18 mouse cellular contexts compared by ENCODE assay signal in the genomic region with DNA sequence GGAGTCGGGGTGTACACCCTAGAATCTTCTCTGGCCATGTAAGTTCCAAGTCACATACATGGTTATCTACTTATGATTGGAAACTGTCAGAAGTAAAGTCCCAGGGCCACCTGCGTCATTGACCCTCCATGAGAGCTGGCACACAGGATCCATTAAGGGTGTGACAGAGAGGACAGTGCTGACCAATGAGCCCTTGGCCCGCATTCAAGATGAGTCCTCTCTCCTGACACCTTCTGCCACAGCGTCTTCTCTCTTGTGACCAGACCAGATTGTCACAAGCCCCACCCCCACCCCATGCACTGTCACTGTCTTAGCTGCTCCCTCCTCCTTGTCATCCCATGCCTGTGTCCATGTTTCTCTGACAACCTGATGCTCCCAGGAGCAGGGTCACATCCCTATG.
DNase-seq lines count a peak whose midpoint lies in the region; ATAC-seq lines count a peak whose summit lies in the region.
"Had no signal": no experiment of that assay in that cellular context is flagged by ENCODE, and none has a peak within 500 bp of the region (broad histone marks: within the 10 kb centered on the region; RNA-seq: fewer than 3 reads in every experiment).

No protein-coding gene starts in this region.

- no peak overlapping the region for H3K4me3 ChIP-seq in heart, embryonic 14.5 days (ENCODE audit: control insufficient read depth in 1 of 2, insufficient read depth in 1 of 2, low read depth in 1 of 2, low read length in 2 of 2)
- peak overlapping the region; percentile 55 for H3K4me3 ChIP-seq in megakaryocyte, embryonic 14.5 days (replicated peaks)
- H3K4me3 ChIP-seq in stomach, embryonic 15.5 days (replicated peaks), result no peak overlapping the region
- H3K4me3 ChIP-seq: left cerebral cortex, adult 2 months had no signal

- ATAC-seq in heart, embryonic 14.5 days (ENCODE audit: insufficient number of reproducible peaks, insufficient read depth, low FRiP score, low read depth), result no peak
- ATAC-seq in megakaryocyte, adult 5-6 weeks (ENCODE audit: poor library complexity, severe bottlenecking), result no peak
- no peak for ATAC-seq in stomach, embryonic 15.5 days (ENCODE audit: insufficient read depth, low FRiP score, low read depth)
- ATAC-seq: forebrain, embryonic 16.5 days; midbrain, embryonic 16.5 days had no signal

- H3K4me2 ChIP-seq in heart, embryonic 14.5 days (ENCODE audit: low read length), result no peak overlapping the region
- H3K4me2 ChIP-seq in stomach, embryonic 15.5 days, result no peak overlapping the region
- H3K4me2 ChIP-seq: liver, embryonic 11.5 days had no signal

- no peaks in the 10 kb centered on the region for H3K9me3 ChIP-seq in heart, embryonic 14.5 days (ENCODE audit: control insufficient read depth, low read length)
- H3K9me3 ChIP-seq in megakaryocyte, embryonic 14.5 days, result no peaks in the 10 kb centered on the region
- no peaks in the 10 kb centered on the region for H3K9me3 ChIP-seq in stomach, embryonic 15.5 days

- H3K4me1 ChIP-seq in heart, embryonic 14.5 days (ENCODE audit: control insufficient read depth in 2 of 2, insufficient read depth in 2 of 2, low read length in 2 of 2), result peaks cover 39 to 59% of the 10 kb centered on the region in 2 experiments
- H3K4me1 ChIP-seq in megakaryocyte, embryonic 14.5 days, result peaks cover 100% of the 10 kb centered on the region
- H3K4me1 ChIP-seq in stomach, embryonic 15.5 days, result peaks cover 39% of the 10 kb centered on the region

- 70% methylated on average over 4 of the region's 4 CpGs for WGBS in heart, embryonic 14.5 days
- WGBS in stomach, embryonic 15.5 days, result 79% methylated on average over 4 of the region's 4 CpGs

- no peak overlapping the region for H3K27ac ChIP-seq in heart, embryonic 14.5 days (replicated peaks in 1 of 2; ENCODE audit: control insufficient read depth in 1 of 2, insufficient read depth in 1 of 2, low read depth in 2 of 2, low read length in 2 of 2)
- H3K27ac ChIP-seq in stomach, embryonic 15.5 days, result peak overlapping the region; percentile 88
- H3K27ac ChIP-seq: left cerebral cortex, adult 2 months had no signal

- H3K36me3 ChIP-seq in heart, embryonic 14.5 days (ENCODE audit: control insufficient read depth, insufficient read depth, low read length), result peaks cover 7% of the 10 kb centered on the region; the same call in 1 of the 2 replicates
- peaks cover 82% of the 10 kb centered on the region for H3K36me3 ChIP-seq in megakaryocyte, embryonic 14.5 days (replicated peaks; ENCODE audit: low read length)
- no peaks in the 10 kb centered on the region for H3K36me3 ChIP-seq in stomach, embryonic 15.5 days

- 0 out of 2 replicates have a peak overlapping the region, but pooled peaks have one; percentile 34 for H3K9ac ChIP-seq in heart, embryonic 14.5 days (ENCODE audit: low read length)
- H3K9ac ChIP-seq in stomach, embryonic 15.5 days, result no peak overlapping the region

- no peak for DNase-seq in heart, postnatal 4 days
- peak; percentile 59 to 76 for DNase-seq in cerebellum, postnatal 25 days
- no peak for DNase-seq in thymus, postnatal 0 days (ENCODE audit: low spot score)
- DNase-seq in B cell, adult 2 months, result no peak
- DNase-seq: adrenal gland, adult 2 months; gastrocnemius, postnatal 36 days; kidney, adult 9 months; kidney, postnatal 25 days; left cerebral cortex, postnatal 4 days; lung, adult 2 months had no signal

- H3K27me3 ChIP-seq in heart, embryonic 14.5 days (ENCODE audit: control insufficient read depth, insufficient read depth, low read length), result no peaks in the 10 kb centered on the region
- no peaks in the 10 kb centered on the region for H3K27me3 ChIP-seq in megakaryocyte, embryonic 14.5 days (replicated peaks)
- no peaks in the 10 kb centered on the region for H3K27me3 ChIP-seq in stomach, embryonic 15.5 days (replicated peaks)

Comparison
In these comparisons a context has a peak if more than half of its experiments do, and no peak if none do; other contexts are left out.
1. DNase-seq: peak in cerebellum, postnatal 25 days (2 of 2); none in heart, postnatal 4 days (single experiment), thymus, postnatal 0 days (single experiment) and B cell, adult 2 months (0 of 2).